Mouse (Mus musculus) liver, embryonic 13.5 days (tissue): ENCODE results near the gene Rexo2. TPM values are rescaled to one million over a fixed set of nuclear protein-coding genes. Genes with fewer than 3 reads are reported as not detected.

Experiments
- ATAC-seq: fragments of 200-750 bp; cut with Nextera tagmentation; 2 replicates; pipeline ENCODE4 v1.8.0; 2017; ENCODE audit warnings: low read depth, mild to moderate bottlenecking, moderate number of reproducible peaks, moderate library complexity
- DNase-seq: peaks from one replicate; pipeline ENCODE4 v3.0.0; 2022
- H3K27ac ChIP-seq: fragments of 300-500 bp; sonication (generic); 2 replicates; pipeline ENCODE4 v1.5.1; 2015; ENCODE audit warnings: moderate library complexity, mild to moderate bottlenecking, inconsistent platforms
- H3K27me3 ChIP-seq: fragments of 300-500 bp; sonication (generic); 2 replicates; pipeline ENCODE4 v1.6.1; 2015; ENCODE audit warnings: mild to moderate bottlenecking, inconsistent platforms
- H3K36me3 ChIP-seq: fragments of 300-500 bp; sonication (generic); 2 replicates; pipeline ENCODE4 v1.6.1; 2015; ENCODE audit warnings: mild to moderate bottlenecking, inconsistent platforms
- H3K4me1 ChIP-seq: fragments of 300-500 bp; sonication (generic); replicated peaks from 2 replicates; pipeline ENCODE4 v1.6.1; 2015; ENCODE audit warnings: inconsistent platforms
- H3K4me2 ChIP-seq: fragments of 300-500 bp; sonication (generic); 2 replicates; pipeline ENCODE4 v1.6.1; 2015; ENCODE audit warnings: inconsistent platforms, mild to moderate bottlenecking, moderate library complexity
- H3K4me3 ChIP-seq: fragments of 300-500 bp; sonication (generic); replicated peaks from 2 replicates; pipeline ENCODE4 v1.5.1; 2015; ENCODE audit warnings: mild to moderate bottlenecking, inconsistent platforms
- H3K9ac ChIP-seq: fragments of 300-500 bp; sonication (generic); 2 replicates; pipeline ENCODE4 v1.6.1; 2015; ENCODE audit warnings: mild to moderate bottlenecking, inconsistent platforms
- H3K9me3 ChIP-seq: fragments of 300-500 bp; sonication (generic); replicated peaks from 2 replicates; pipeline ENCODE4 v1.6.1; 2016; ENCODE audit warnings: inconsistent platforms
- WGBS: fragments of 180-500 bp; shearing (Covaris S2); methylation state at CpG from one replicate; pipeline ENCODE4 v1.1.7; 2015; ENCODE audit not compliant: insufficient replicate concordance; 5-methylcytosine and 5-hydroxymethylcytosine counted together
- microRNA-seq: library from miRNA; unstranded; fragments of <30 nt; microRNA quantifications from one replicate; pipeline ENCODE4, GENCODE M21; 2016
- polyA plus RNA-seq: library from polyadenylated mRNA; unstranded; fragments of >200 nt; fragmentation: Nextera tagmentation; extraction: Ambion mirVana; gene quantifications from 2 replicates; pipeline ENCODE4 v1.2.1, GENCODE M21; 2015

Gene Rexo2
- polyA plus RNA-seq, 1 experiment from 2014 or later, result 153 TPM

DNA sequence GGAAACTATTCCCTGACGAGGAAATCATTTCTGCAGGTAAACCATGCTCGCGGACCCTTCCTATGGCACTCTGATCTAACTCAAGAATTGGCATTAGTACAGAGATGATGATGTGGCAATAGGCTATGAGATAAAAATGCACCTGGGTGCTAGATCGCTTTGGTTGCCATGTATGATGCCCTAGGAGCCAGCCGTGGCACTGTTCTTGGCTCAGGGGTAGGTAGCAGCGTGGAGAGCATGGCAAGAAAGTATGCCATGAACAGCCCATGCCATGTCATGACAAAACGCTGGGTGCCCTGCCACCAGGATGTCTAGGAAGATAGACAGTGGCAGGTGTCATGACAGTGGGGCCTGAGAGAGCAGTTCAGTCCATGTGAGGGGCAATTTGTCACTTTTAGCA, 53.2 kb downstream of the Rexo2 start:
- ATAC-seq, result no peak

DNA sequence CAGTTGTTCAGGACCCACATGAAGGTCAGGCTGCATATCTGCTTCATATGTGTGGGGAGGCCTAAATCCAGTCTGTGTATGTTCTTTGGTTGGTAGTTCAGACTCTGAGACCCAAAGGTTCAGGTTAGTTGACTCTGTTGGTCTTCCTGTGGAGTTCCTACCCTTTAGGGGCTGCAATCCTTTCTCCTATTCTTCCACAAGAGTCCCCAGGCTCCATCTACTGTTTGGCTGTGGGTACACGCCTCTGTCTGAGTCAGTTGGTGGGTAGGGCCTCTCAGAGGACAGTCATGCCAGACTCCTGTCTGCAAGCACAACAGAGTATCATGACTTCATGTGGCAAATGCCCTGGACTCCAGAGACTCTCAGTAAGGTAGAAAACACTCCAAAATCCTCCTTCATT, 57.2 kb downstream of the Rexo2 start:
- H3K4me3 ChIP-seq, result no peak overlapping the region
- no peaks in the 10 kb centered on the region for H3K27me3 ChIP-seq
- DNase-seq (no peak), ATAC-seq (no peak)
- no peaks in the 10 kb centered on the region for H3K9me3 ChIP-seq
- H3K4me1 ChIP-seq, result no peaks in the 10 kb centered on the region
- H3K4me2 ChIP-seq, result no peak overlapping the region
- no peak overlapping the region for H3K9ac ChIP-seq
- 18% methylated on average over 1 of the region's 1 CpGs for WGBS
- H3K36me3 ChIP-seq, result no peaks in the 10 kb centered on the region
- H3K27ac ChIP-seq, result no peak overlapping the region

More for the DNA sequence above, 53.2 kb downstream of the Rexo2 start:
- Histone ChIP-seq H3K27me3 (no peaks in the 10 kb centered on the region), H3K36me3 (no peaks in the 10 kb centered on the region), H3K4me1 (no peaks in the 10 kb centered on the region), H3K27ac (no peak overlapping the region), H3K4me2 (no peak overlapping the region), H3K9ac (no peak overlapping the region), H3K4me3 (no peak overlapping the region), H3K9me3 (no peaks in the 10 kb centered on the region)
- no peak for DNase-seq
- WGBS, result 81% methylated on average over 7 of the region's 7 CpGs

DNA sequence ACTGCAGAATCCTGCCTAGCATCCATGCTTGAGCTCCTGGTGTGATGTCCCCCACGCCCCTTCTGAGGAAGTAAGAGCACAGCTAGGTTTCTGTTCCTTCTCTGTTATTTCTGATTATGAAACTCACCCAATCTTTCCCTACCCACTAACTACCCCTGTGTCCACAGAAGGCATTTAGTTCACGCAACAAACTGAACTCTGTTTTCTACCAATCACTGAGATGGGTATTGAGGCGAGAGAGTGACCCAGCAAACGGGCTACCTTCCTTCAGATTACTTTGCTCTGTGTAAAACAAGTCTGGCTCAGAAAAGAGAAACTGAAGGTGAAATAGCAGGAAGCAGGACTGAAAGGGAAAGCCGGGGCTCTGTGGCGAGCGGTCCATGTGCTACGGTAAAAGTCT, 58.0 kb downstream of the Rexo2 start:
- no peak overlapping the region for H3K4me2 ChIP-seq
- H3K9me3 ChIP-seq, result no peaks in the 10 kb centered on the region
- no peaks in the 10 kb centered on the region for H3K4me1 ChIP-seq
- H3K27me3 ChIP-seq, result no peaks in the 10 kb centered on the region
- H3K4me3 ChIP-seq, result no peak overlapping the region; the same call in 1 of the 2 replicates
- 57% methylated on average over 8 of the region's 8 CpGs for WGBS
- no peak for ATAC-seq
- peak overlapping the region; percentile 40; the same call in 1 of the 2 replicates for H3K27ac ChIP-seq
- DNase-seq, result no peak
- no peak overlapping the region for H3K9ac ChIP-seq
- H3K36me3 ChIP-seq, result no peaks in the 10 kb centered on the region

DNA sequence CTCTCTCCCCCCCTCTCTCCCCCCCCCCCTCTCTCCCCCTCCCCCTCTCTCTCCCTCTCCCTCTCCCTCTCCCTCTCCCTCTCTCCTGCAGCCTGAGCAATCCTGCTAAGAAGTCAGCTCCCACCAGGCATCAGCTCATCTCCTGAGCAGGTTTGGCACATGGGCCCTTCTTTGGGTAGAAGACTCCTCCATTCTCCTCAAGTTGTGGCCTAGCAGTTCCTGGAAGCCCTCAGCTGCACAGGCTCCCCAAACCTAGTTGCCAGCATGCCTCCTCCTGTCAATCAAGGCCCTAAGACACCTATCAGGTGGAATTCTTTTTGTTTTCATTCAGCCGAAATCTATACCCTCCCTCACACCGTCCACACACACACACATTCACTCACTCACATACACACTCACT, 58.9 kb downstream of the Rexo2 start:
- no peaks in the 10 kb centered on the region for H3K4me1 ChIP-seq
- no peak for DNase-seq

DNA sequence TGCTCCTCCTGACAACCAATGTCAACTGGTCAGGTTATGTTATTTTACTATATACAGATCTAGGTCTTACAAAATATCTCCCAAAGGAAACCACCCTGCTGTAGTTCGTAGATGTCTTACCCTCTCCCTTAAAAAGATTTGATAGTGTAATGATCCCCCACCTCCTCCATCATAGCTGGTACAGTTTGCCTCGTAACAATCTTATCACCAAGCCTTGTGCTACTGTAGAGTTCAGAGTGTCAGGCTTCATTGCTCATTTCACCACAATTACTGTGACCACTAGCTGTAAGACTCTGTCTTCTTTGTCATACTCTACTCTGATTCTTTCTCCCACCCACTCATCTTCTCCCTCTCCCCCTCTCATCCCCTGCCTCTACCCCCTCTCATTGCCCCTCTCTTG, 59.4 kb downstream of the Rexo2 start:
- WGBS, result 52% methylated on average over 2 of the region's 2 CpGs
- Histone ChIP-seq H3K9ac (no peak overlapping the region), H3K9me3 (no peaks in the 10 kb centered on the region), H3K4me2 (no peak overlapping the region), H3K27ac (no peak overlapping the region), H3K27me3 (no peaks in the 10 kb centered on the region), H3K36me3 (no peaks in the 10 kb centered on the region), H3K4me3 (no peak overlapping the region), H3K4me1 (no peaks in the 10 kb centered on the region)
- ATAC-seq (no peak), DNase-seq (no peak)

More for the DNA sequence above, 58.9 kb downstream of the Rexo2 start:
- no peak overlapping the region for H3K27ac ChIP-seq
- no peak overlapping the region for H3K9ac ChIP-seq
- ATAC-seq, result no peak
- 72% methylated on average over 2 of the region's 2 CpGs for WGBS
- H3K9me3 ChIP-seq, result no peaks in the 10 kb centered on the region
- no peak overlapping the region for H3K4me3 ChIP-seq
- no peaks in the 10 kb centered on the region for H3K36me3 ChIP-seq
- no peak overlapping the region for H3K4me2 ChIP-seq
- H3K27me3 ChIP-seq, result no peaks in the 10 kb centered on the region

DNA sequence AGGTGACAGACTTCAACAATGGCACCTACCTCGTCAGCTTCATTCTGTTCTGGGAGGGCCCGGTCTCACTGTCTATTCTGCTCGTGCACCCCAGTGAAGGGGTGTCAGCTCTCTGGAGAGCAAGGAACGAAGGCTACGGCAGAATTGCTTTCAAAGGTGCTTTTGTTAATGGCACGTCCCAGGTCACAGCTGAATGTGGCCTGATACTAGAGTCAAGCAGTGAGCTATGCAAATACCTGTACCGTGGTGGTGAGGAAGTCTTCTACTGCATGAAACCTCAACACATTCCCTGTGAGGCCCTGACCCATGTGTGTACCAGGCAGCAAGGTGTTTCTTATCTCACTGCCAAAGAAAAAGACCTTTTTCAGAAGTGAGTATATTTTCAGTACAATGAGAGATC, 60.0 kb downstream of the Rexo2 start:
- no peak for ATAC-seq
- no peaks in the 10 kb centered on the region for H3K4me1 ChIP-seq
- H3K4me3 ChIP-seq, result no peak overlapping the region
- H3K36me3 ChIP-seq, result no peaks in the 10 kb centered on the region
- H3K27ac ChIP-seq, result no peak overlapping the region
- H3K9me3 ChIP-seq, result no peaks in the 10 kb centered on the region
- H3K9ac ChIP-seq, result no peak overlapping the region
- DNase-seq, result no peak
- no peaks in the 10 kb centered on the region for H3K27me3 ChIP-seq
- no peak overlapping the region for H3K4me2 ChIP-seq
- 66% methylated on average over 7 of the region's 7 CpGs for WGBS

DNA sequence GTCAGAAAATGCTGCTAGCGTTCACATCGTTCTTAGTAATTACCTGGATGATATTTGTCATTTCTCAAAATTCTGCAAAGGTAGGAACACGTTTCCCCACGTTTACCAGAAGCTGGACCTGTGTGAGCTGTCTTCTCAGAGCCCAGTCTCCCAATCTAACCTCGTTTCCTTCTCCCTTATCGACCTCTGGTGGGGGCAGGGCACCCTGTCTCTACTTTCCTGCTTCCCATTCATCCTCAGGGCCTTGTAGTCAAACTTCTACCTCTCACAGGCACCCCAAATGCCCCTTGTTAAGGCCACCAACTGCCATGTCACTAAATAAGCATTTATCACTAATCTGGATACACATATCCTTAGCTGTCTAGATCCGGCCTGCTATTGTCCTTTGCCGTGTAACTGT, 61.6 kb downstream of the Rexo2 start:
- H3K36me3 ChIP-seq, result no peaks in the 10 kb centered on the region
- H3K27ac ChIP-seq, result no peak overlapping the region
- H3K4me2 ChIP-seq, result no peak overlapping the region
- no peak for DNase-seq
- no peaks in the 10 kb centered on the region for H3K4me1 ChIP-seq
- H3K9ac ChIP-seq, result no peak overlapping the region
- no peak overlapping the region for H3K4me3 ChIP-seq
- no peaks in the 10 kb centered on the region for H3K27me3 ChIP-seq
- 53% methylated on average over 8 of the region's 8 CpGs for WGBS
- ATAC-seq, result no peak
- no peaks in the 10 kb centered on the region for H3K9me3 ChIP-seq

Small RNAs within 50 kb of the gene (microRNA-seq; reads per million reads assigned to microRNA genes)
- gene Gm23653, result not detected

Other genes starting within 250 kb of the Rexo2 start
- gene Nxpe2, start 127.2 kb downstream of the Rexo2 start, polyA plus RNA-seq, result 153 and 173 TPM in 2 replicates
- gene Rbm7, start 14.7 kb upstream of the Rexo2 start, polyA plus RNA-seq, result 65.7 and 76.7 TPM in 2 replicates
- gene Gm5617, start 14.8 kb upstream of the Rexo2 start, polyA plus RNA-seq, result 16.2 and 17.3 TPM in 2 replicates
- 0.35 and 0.58 TPM in 2 replicates for gene Nnmt, start 124.5 kb upstream of the Rexo2 start, polyA plus RNA-seq